Mouse (Mus musculus): ENCODE data around the gene Arsg. TPM values are rescaled to one million over a fixed set of nuclear protein-coding genes. Genes with fewer than 3 reads are reported as not detected.
A peak's percentile ranks its signal among the peaks of the same experiment; 100 is the strongest.

Arsg gene
- 3.4 and 3.7 TPM in 2 replicates for polyA plus RNA-seq (2015; fragmentation: Nextera tagmentation; extraction: Ambion mirVana)

DNA sequence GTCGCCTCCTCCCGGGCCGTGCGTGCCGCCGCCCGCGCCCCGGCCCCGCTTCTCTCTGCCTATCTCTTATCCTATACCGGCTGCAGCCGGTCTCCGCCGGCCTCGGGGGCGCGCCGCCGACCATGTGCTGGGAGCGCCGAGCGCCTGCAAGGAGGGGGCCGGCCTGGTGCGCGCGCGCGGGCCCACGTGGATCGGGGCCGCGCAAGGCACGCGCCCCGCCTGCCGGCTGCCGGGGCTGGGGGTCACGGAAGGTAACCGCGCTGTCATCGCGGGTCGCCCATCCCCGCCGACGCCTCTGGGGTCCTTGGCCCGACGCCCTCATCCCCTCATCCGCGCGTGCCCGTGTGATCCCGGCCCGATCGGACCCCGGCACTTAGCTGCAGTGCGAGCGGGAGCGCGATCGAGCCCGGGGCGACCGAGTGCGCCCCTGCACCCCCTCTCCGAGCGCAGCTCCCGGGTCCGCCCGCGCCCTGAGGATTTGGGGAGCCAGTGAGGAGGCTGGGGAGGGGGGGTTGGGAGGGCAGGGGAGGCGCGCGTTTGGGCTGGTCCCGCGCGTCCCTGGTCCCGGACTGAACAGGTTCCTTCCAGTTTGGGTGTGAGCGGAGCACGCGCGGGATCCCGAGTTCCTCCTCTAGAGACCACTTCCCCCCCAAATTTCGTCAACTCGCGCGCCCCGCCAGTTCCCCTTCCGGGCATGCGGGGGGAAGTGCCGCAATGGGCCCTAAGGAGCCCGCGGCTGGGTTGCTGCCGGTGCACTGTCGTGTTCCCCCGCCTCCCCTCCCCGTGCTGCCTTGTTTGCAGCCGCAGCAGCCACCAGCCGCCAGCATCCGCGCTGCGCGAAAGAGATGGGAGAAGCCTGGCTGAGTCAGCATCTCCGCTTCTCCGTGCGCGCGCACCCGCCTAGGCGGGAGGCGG is at the start of gene Arsg, which contains the start of gene Slc16a6:
TSS of gene Arsg (plus strand) at position 204 of the 915 bp plus-strand sequence.
TSS of gene Slc16a6 (minus strand) at position 428 of the 915 bp plus-strand sequence.
- H3K27ac ChIP-seq (replicated peaks): peak within 1 kb of the TSS; percentile 98
- peak; percentile 86 for ATAC-seq (ENCODE audit: insufficient read depth)
- peaks cover 13% of the 10 kb centered on the region for H3K36me3 ChIP-seq (replicated peaks)
- H3K27me3 ChIP-seq: no peaks in the 10 kb centered on the region
- H3K4me1 ChIP-seq (replicated peaks): peaks cover 76% of the 10 kb centered on the region
- no peaks in the 10 kb centered on the region for H3K9me3 ChIP-seq (replicated peaks)
- peak within 1 kb of the TSS; percentile 97 for H3K9ac ChIP-seq
- under 1% methylated on average over 103 of the region's 111 CpGs for WGBS (ENCODE audit: insufficient replicate concordance)
- peak within 1 kb of the TSS; percentile 97 for H3K4me2 ChIP-seq
- H3K4me3 ChIP-seq (replicated peaks): peak within 1 kb of the TSS; percentile 89

DNA sequence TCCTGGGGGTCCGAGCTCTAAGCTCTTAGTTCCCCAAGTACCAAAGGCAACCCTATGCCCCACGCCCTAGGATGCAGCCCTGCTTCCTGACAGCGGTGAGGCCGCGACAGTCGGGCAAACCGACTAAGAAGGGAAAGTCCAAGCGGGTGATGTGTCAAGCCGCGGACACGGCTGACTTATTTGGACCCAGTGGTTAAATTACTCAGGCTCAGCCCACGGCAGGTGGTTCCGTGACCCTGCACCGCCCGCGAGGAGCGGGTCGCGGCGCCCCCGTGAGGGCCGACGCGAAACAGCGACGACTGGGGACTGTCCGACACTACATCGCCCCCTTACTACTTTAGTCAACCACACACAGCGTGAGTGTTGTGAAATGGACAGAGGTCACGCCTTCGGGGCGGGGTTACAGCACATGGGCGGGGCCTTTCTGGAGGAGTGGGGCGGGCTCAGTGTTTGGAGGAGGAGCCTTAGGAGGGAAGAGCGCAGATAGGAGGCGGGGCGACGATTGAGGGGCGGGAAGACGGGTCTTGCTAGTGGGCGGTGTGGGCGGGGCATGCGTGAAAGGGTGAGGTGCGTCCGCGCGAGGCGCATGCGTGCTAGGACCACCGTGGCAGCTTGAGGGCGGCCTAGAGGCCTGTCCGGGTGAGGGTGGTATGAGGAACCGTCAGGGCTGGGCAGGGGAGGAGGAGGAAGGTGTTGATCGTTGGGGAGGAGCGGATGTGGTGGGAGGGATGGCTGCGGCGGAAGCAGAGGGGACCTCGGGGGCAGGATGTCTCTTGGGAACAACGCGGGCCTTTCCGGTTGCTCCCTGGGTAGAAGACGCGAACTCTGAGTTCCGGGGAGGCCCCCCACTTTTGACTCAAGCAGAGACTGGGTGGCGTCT is 47.5 kb upstream of the Arsg start, which contains the start of gene Amz2:
TSS of gene Amz2 (plus strand) at position 555 of the 880 bp plus-strand sequence.
- peak within 1 kb of the TSS; percentile 77 for H3K4me3 ChIP-seq (replicated peaks)
- peak within 1 kb of the TSS; percentile 94 for H3K4me2 ChIP-seq
- H3K36me3 ChIP-seq (replicated peaks): peaks cover 20% of the 10 kb centered on the region
- no peaks in the 10 kb centered on the region for H3K9me3 ChIP-seq (replicated peaks)
- WGBS (ENCODE audit: insufficient replicate concordance): under 1% methylated on average over 65 of the region's 65 CpGs
- peaks cover 40% of the 10 kb centered on the region for H3K4me1 ChIP-seq (replicated peaks)
- H3K9ac ChIP-seq: peak within 1 kb of the TSS; percentile 67
- peak within 1 kb of the TSS; percentile 89 for H3K27ac ChIP-seq (replicated peaks)
- ATAC-seq (ENCODE audit: insufficient read depth): peak; percentile 95
- no peaks in the 10 kb centered on the region for H3K27me3 ChIP-seq

DNA sequence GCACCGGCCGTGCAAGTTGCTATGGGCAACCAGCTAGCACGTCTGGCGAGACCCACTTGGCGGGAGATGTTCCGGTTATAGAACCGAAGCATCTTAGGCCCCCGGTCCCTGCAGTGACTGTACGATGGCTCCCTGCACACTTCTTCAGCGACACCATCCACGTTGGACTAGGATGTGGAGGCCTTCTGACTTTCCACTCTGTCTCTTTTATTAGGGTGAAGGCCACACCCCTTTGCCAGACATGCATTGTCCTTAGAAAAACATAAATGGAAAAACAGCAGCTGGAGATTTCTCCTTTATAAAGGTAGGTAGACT is 46.9 kb upstream of the Arsg start:
- WGBS (ENCODE audit: insufficient replicate concordance): 0% methylated on average over 11 of the region's 11 CpGs
- Histone ChIP-seq H3K27me3 (no peaks in the 10 kb centered on the region), H3K4me1 (replicated peaks) (peaks cover 40% of the 10 kb centered on the region), H3K9me3 (replicated peaks) (no peaks in the 10 kb centered on the region), H3K27ac (replicated peaks) (peak overlapping the region; percentile 89), H3K9ac (peak overlapping the region; percentile 67), H3K4me3 (replicated peaks) (peak overlapping the region; percentile 77), H3K4me2 (peak overlapping the region; percentile 94), H3K36me3 (replicated peaks) (peaks cover 26% of the 10 kb centered on the region)
- no peak for ATAC-seq (ENCODE audit: insufficient read depth)

- Histone ChIP-seq H3K4me3 (replicated peaks) (no peak overlapping the region), H3K9ac (no peak overlapping the region), H3K27ac (replicated peaks) (no peak overlapping the region), H3K4me2 (0 out of 2 replicates have a peak overlapping the region, but pooled peaks have one; percentile 94), H3K27me3 (no peaks in the 10 kb centered on the region), H3K9me3 (replicated peaks) (no peaks in the 10 kb centered on the region), H3K36me3 (replicated peaks) (peaks cover 31% of the 10 kb centered on the region), H3K4me1 (replicated peaks) (peaks cover 40% of the 10 kb centered on the region)
- no peak for ATAC-seq (ENCODE audit: insufficient read depth)
- WGBS (ENCODE audit: insufficient replicate concordance): 84% methylated on average over 5 of the region's 5 CpGs
These were observed 45.8 kb upstream of the Arsg start for GRCm38 (mm10) chr11:109427353-109427752.

GRCm38 (mm10) chr11:109434233-109434798 is 38.9 kb upstream of the Arsg start:
- Histone ChIP-seq H3K27ac (replicated peaks) (no peak overlapping the region), H3K27me3 (no peaks in the 10 kb centered on the region), H3K4me1 (replicated peaks) (peaks cover 5% of the 10 kb centered on the region; the same call in 1 of the 2 replicates), H3K4me2 (no peak overlapping the region), H3K9me3 (replicated peaks) (no peaks in the 10 kb centered on the region), H3K36me3 (replicated peaks) (peaks cover 51% of the 10 kb centered on the region), H3K9ac (no peak overlapping the region), H3K4me3 (replicated peaks) (no peak overlapping the region)
- WGBS (ENCODE audit: insufficient replicate concordance): 73% methylated on average over 16 of the region's 16 CpGs
- ATAC-seq (ENCODE audit: insufficient read depth): no peak

DNA sequence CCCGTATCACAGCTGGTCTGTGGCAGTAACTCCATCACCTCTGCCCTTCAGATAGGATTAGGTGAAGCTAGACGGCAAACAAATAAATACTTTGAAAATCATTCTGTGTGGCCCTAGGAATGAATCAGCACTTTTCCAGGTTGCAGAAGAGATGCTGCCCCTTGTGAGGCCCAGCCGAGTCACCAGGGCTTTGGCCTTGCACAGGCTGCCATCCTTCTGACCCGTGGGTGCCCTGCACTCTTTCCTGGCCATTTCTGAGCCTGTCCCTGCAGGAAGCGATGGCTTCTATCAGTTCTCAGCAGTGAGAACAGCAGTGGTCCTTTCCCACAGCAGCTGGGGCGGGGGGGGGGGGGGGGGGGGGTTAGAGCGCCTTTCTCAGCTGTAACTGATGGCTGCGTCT is 36.3 kb upstream of the Arsg start:
- no peak overlapping the region for H3K4me2 ChIP-seq
- ATAC-seq (ENCODE audit: insufficient read depth): no peak
- no peak overlapping the region for H3K27ac ChIP-seq (replicated peaks)
- no peak overlapping the region for H3K9ac ChIP-seq
- H3K4me3 ChIP-seq (replicated peaks): no peak overlapping the region
- no peaks in the 10 kb centered on the region for H3K9me3 ChIP-seq (replicated peaks)
- H3K36me3 ChIP-seq (replicated peaks): peaks cover 30% of the 10 kb centered on the region
- peaks cover 22% of the 10 kb centered on the region for H3K4me1 ChIP-seq (replicated peaks)
- WGBS (ENCODE audit: insufficient replicate concordance): 50% methylated on average over 7 of the region's 8 CpGs
- H3K27me3 ChIP-seq: 0 out of 2 replicates have a peak, but pooled peaks cover 5% of the 10 kb centered on the region

- peaks cover 24% of the 10 kb centered on the region for H3K36me3 ChIP-seq (replicated peaks)
- H3K9me3 ChIP-seq (replicated peaks): no peaks in the 10 kb centered on the region
- WGBS (ENCODE audit: insufficient replicate concordance): 29% methylated on average over 5 of the region's 5 CpGs
- no peak overlapping the region for H3K9ac ChIP-seq
- no peak overlapping the region for H3K27ac ChIP-seq (replicated peaks)
- peak overlapping the region; percentile 63 for H3K4me3 ChIP-seq (replicated peaks)
- H3K4me1 ChIP-seq (replicated peaks): peaks cover 32% of the 10 kb centered on the region
- ATAC-seq (ENCODE audit: insufficient read depth): no peak
- H3K4me2 ChIP-seq: peak overlapping the region; percentile 87
- H3K27me3 ChIP-seq: 0 out of 2 replicates have a peak, but pooled peaks cover 5% of the 10 kb centered on the region
These were observed 34.0 kb upstream of the Arsg start for GRCm38 (mm10) chr11:109439209-109439608.

DNA sequence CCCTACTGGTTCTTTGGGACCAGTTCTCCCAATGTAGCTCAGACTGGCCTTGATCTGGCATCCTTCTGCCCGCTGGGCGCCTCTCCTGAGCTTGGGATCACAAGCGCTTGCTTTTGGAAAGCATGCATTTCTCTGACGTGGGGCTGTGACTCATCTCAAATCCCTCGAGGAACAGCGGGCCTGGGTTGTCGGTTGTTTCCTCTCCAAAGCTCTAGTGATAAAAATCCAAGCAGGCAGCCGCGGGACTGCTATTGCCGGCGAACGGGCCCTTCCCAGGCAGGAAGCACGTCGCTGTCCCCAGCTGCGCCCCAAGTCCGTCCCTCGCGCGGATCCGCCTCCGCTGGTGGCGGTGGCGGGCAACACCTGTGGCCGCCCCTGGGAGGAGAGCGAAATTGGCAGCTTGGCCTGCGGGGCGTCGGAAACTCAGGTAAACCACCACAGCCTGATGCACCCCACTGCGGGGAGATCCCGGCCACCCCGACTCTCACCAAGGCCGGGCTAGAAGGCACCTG is 33.3 kb upstream of the Arsg start:
- peak overlapping the region; percentile 63 for H3K4me3 ChIP-seq (replicated peaks)
- 2% methylated on average over 32 of the region's 32 CpGs for WGBS (ENCODE audit: insufficient replicate concordance)
- no peak overlapping the region; the same call in 1 of the 2 replicates for H3K27ac ChIP-seq (replicated peaks)
- peaks cover 33% of the 10 kb centered on the region for H3K4me1 ChIP-seq (replicated peaks)
- H3K4me2 ChIP-seq: peak overlapping the region; percentile 87
- peak overlapping the region; percentile 56 for H3K9ac ChIP-seq
- H3K36me3 ChIP-seq (replicated peaks): peaks cover 17% of the 10 kb centered on the region
- peak; percentile 68 for ATAC-seq (ENCODE audit: insufficient read depth)
- H3K9me3 ChIP-seq (replicated peaks): no peaks in the 10 kb centered on the region
- H3K27me3 ChIP-seq: 0 out of 2 replicates have a peak, but pooled peaks cover 5% of the 10 kb centered on the region

DNA sequence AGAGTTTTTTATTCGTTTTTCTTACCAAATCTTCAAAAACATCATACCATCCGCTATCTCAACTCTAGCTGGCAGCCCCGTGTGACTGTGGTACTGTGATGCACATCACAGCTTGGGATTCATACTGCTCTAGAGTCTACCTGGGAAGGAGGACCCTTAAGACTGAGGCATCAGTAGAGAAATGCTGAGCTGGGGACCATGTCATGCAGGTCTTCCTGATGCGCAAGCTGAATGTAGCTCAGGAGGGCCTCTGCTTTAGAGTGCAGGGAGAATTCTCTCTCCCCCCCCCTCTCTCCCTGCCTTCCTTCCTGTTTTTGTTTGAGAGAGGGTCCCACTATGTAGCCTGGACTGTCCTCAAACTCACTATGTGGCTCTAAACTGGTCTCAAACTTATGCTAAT is 32.5 kb upstream of the Arsg start:
- 0 out of 2 replicates have a peak, but pooled peaks have one; percentile 13 for ATAC-seq (ENCODE audit: insufficient read depth)
- WGBS (ENCODE audit: insufficient replicate concordance): 46% methylated on average over 4 of the region's 4 CpGs
- H3K4me3 ChIP-seq (replicated peaks): peak overlapping the region; percentile 63
- H3K4me2 ChIP-seq: peak overlapping the region; percentile 87
- peaks cover 11% of the 10 kb centered on the region; the same call in 1 of the 2 replicates for H3K36me3 ChIP-seq (replicated peaks)
- no peak overlapping the region for H3K27ac ChIP-seq (replicated peaks)
- peak overlapping the region; percentile 56; the same call in 1 of the 2 replicates for H3K9ac ChIP-seq
- H3K4me1 ChIP-seq (replicated peaks): peaks cover 39% of the 10 kb centered on the region
- H3K27me3 ChIP-seq: 0 out of 2 replicates have a peak, but pooled peaks cover 5% of the 10 kb centered on the region
- H3K9me3 ChIP-seq (replicated peaks): no peaks in the 10 kb centered on the region

GRCm38 (mm10) chr11:109441119-109441518 is 32.1 kb upstream of the Arsg start:
- H3K4me3 ChIP-seq (replicated peaks): no peak overlapping the region
- peak overlapping the region; percentile 87; the same call in 1 of the 2 replicates for H3K4me2 ChIP-seq
- 0 out of 2 replicates have a peak, but pooled peaks cover 6% of the 10 kb centered on the region for H3K36me3 ChIP-seq (replicated peaks)
- no peak for ATAC-seq (ENCODE audit: insufficient read depth)
- WGBS (ENCODE audit: insufficient replicate concordance): 54% methylated on average over 3 of the region's 3 CpGs
- no peaks in the 10 kb centered on the region for H3K9me3 ChIP-seq (replicated peaks)
- H3K27me3 ChIP-seq: 0 out of 2 replicates have a peak, but pooled peaks cover 5% of the 10 kb centered on the region
- H3K9ac ChIP-seq: no peak overlapping the region
- H3K27ac ChIP-seq (replicated peaks): no peak overlapping the region
- H3K4me1 ChIP-seq (replicated peaks): peaks cover 43% of the 10 kb centered on the region

Data from liver, embryonic 15.5 days (tissue).